In the genomic region with DNA sequence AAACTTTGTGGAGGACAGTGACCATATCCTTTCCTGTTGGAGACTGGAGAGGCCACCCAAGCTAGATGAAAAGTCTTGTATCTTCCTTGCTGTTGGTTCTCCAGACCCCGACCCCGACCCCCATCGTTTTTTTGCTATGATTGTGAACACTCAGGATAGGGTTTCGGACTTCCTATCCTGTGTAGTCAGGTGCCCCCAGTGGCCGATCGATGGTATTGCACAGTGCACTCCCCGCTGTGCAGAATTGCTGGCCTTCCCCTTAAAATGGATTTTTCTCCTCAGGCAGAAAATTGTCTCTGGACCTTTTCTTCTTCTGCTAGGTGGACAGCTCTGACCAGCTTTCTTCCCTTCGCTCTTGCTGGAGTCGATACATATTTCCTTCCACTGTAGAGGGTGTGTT, we compare ENCODE assay signal across 10 mouse cellular contexts. TPM values are rescaled to one million over a fixed set of nuclear protein-coding genes. Genes with fewer than 3 reads are reported as not detected.
DNase-seq lines count a peak whose midpoint lies in the region; ATAC-seq and TF ChIP-seq lines count a peak whose summit lies in the region.
"Had no signal": no experiment of that assay in that cellular context is flagged by ENCODE, and none has a peak within 500 bp of the region (broad histone marks: within the 10 kb centered on the region; RNA-seq: fewer than 3 reads in every experiment).

No protein-coding gene starts in this region.

- TF ChIP-seq EP300 in ES-Bruce4 (IDR thresholded peaks at IDR 0.05; ENCODE audit: insufficient read depth, low read depth, low read length): no peak

- 30% methylated on average over 9 of the region's 9 CpGs for WGBS in hindbrain, postnatal 0 days

- no peaks in the 10 kb centered on the region for H3K27me3 ChIP-seq in ES-Bruce4 (ENCODE audit: control insufficient read depth, insufficient read depth, low read length, poor library complexity, severe bottlenecking)
- H3K27me3 ChIP-seq in hindbrain, postnatal 0 days (ENCODE audit: insufficient read depth, low read length): no peaks in the 10 kb centered on the region

- ATAC-seq in hindbrain, postnatal 0 days: no peak

- TF ChIP-seq CTCF in ES-Bruce4 (IDR thresholded peaks at IDR 0.05; ENCODE audit: low read depth, low read length): peak; percentile 73
- peak; percentile 87 for TF ChIP-seq CTCF in hindbrain, postnatal 0 days (IDR thresholded peaks at IDR 0.05; ENCODE audit: low read depth)

- H3K9me3 ChIP-seq in ES-Bruce4 (replicated peaks; ENCODE audit: control insufficient read depth, insufficient read depth, low read length, poor library complexity, severe bottlenecking): no peaks in the 10 kb centered on the region
- no peaks in the 10 kb centered on the region for H3K9me3 ChIP-seq in hindbrain, postnatal 0 days (ENCODE audit: low read length)

- H3K27ac ChIP-seq in ES-Bruce4 (ENCODE audit: insufficient read depth, low read length): no peak overlapping the region
- no peak overlapping the region for H3K27ac ChIP-seq in hindbrain, postnatal 0 days
- H3K27ac ChIP-seq: midbrain, embryonic 12.5 days had no signal

- H3K9ac ChIP-seq in ES-Bruce4 (ENCODE audit: low read depth, poor library complexity, severe bottlenecking): no peak overlapping the region
- no peak overlapping the region for H3K9ac ChIP-seq in hindbrain, postnatal 0 days (replicated peaks; ENCODE audit: low read length)
- H3K9ac ChIP-seq: midbrain, embryonic 12.5 days had no signal

- TF ChIP-seq POLR2A in ES-Bruce4 (IDR thresholded peaks at IDR 0.05; ENCODE audit: insufficient read depth, low read length): no peak

- peak; percentile 25 to 54 for DNase-seq in adrenal gland, postnatal 36 days
- no peak for DNase-seq in adrenal gland, adult 18-20 months (ENCODE audit: low spot score in 2 of 2)
- peak; percentile 57 to 60 for DNase-seq in kidney, postnatal 4 days
- no peak for DNase-seq in kidney, adult 8-10 months
- peak; percentile 76 for DNase-seq in hindbrain, postnatal 0 days (ENCODE audit: low spot score)
- no peak for DNase-seq in urinary bladder, adult 18-20 months (ENCODE audit: low spot score in 2 of 2)
- DNase-seq in gastrocnemius, adult 18-20 months (ENCODE audit: low spot score): no peak

- H3K36me3 ChIP-seq in ES-Bruce4 (ENCODE audit: control insufficient read depth, insufficient read depth, low read length, poor library complexity, severe bottlenecking): no peaks in the 10 kb centered on the region
- no peaks in the 10 kb centered on the region for H3K36me3 ChIP-seq in hindbrain, postnatal 0 days (ENCODE audit: insufficient read depth, low read length)
- H3K36me3 ChIP-seq: midbrain, embryonic 12.5 days had no signal

- H3K4me1 ChIP-seq in ES-Bruce4 (ENCODE audit: control insufficient read depth, insufficient read depth, low read length): no peaks in the 10 kb centered on the region
- H3K4me1 ChIP-seq in hindbrain, postnatal 0 days (ENCODE audit: insufficient read depth, low read length): no peaks in the 10 kb centered on the region
- H3K4me1 ChIP-seq: midbrain, embryonic 12.5 days had no signal

- no peak overlapping the region for H3K4me3 ChIP-seq in ES-Bruce4 (ENCODE audit: low read depth, low read length)
- H3K4me3 ChIP-seq in hindbrain, postnatal 0 days (ENCODE audit: low read length): no peak overlapping the region
- H3K4me3 ChIP-seq: midbrain, embryonic 12.5 days had no signal

- H3K4me2 ChIP-seq in hindbrain, postnatal 0 days (ENCODE audit: low read depth, low read length): no peak overlapping the region
- H3K4me2 ChIP-seq: midbrain, embryonic 12.5 days had no signal

RNA-seq across cellular contexts. Expression of gene Mpped1, which starts 22.5 kb away (rescaled TPM):
- total RNA-seq in adrenal gland, postnatal 36 days (2021): not detected
- total RNA-seq in adrenal gland, adult 18-20 months (2021): not detected
- 0.35 and 0.75 TPM in 2 replicates for polyA plus RNA-seq in ES-Bruce4 (2011; ENCODE audit: insufficient read depth, insufficient read length, low read depth, missing spikeins)
- 31.4 and 48.3 TPM in 2 replicates for total RNA-seq in hindbrain, postnatal 0 days (2014; rRNA removed)
- polyA plus RNA-seq in hindbrain, postnatal 0 days (2015; fragmentation: Nextera tagmentation; extraction: Ambion mirVana): 13.5 and 14.2 TPM in 2 replicates
- total RNA-seq in gastrocnemius, adult 18-20 months (2021): not detected
- polyA plus RNA-seq: heart, embryonic 14.5 days had no signal

RNA-seq across cellular contexts. Expression of gene Scube1, which starts 31.9 kb away (rescaled TPM):
- 1 to 10 TPM; 4.4 to 4.6 TPM for total RNA-seq in adrenal gland, postnatal 36 days (2021)
- 1 to 10 TPM; 2.9 to 5.6 TPM for total RNA-seq in adrenal gland, adult 18-20 months (2021)
- 0.51 and 0.91 TPM in 2 replicates for polyA plus RNA-seq in ES-Bruce4 (2011; ENCODE audit: insufficient read depth, insufficient read length, low read depth, missing spikeins)
- total RNA-seq in hindbrain, postnatal 0 days (2014; rRNA removed): 13.4 TPM in 2 replicates
- 3.2 and 3.3 TPM in 2 replicates for polyA plus RNA-seq in hindbrain, postnatal 0 days (2015; fragmentation: Nextera tagmentation; extraction: Ambion mirVana)
- total RNA-seq in gastrocnemius, adult 18-20 months (2021): under 1 TPM; 0.14 to 0.27 TPM

Comparison
In these comparisons a context has a peak if more than half of its experiments do, and no peak if none do; other contexts are left out.
1. DNase-seq: peak in adrenal gland, postnatal 36 days (2 of 2), kidney, postnatal 4 days (2 of 2) and hindbrain, postnatal 0 days (single experiment); none in adrenal gland, adult 18-20 months (0 of 2), kidney, adult 8-10 months (0 of 2), urinary bladder, adult 18-20 months (0 of 2) and gastrocnemius, adult 18-20 months (single experiment).
2. RNA of gene Mpped1, which starts 22.5 kb away (total RNA-seq): 31.4 to 48.3 TPM in hindbrain, postnatal 0 days; not detected in gastrocnemius, adult 18-20 months, not detected in adrenal gland, adult 18-20 months and not detected in adrenal gland, postnatal 36 days; every median in the first group is over 10 times any median in the second.